Mouse (Mus musculus) C2C12 (cell line): ENCODE results near the gene Crkl. TPM values are rescaled to one million over a fixed set of nuclear protein-coding genes. Genes with fewer than 3 reads are reported as not detected.

Source experiments
- H3K27me3 ChIP-seq: one replicate; pipeline ENCODE4 v1.6.1; 2011; ENCODE audit not compliant: control insufficient read depth, insufficient read depth, insufficient read length
- H3K36me3 ChIP-seq: one replicate; pipeline ENCODE4 v1.6.1; 2011; ENCODE audit not compliant: control insufficient read depth, insufficient read depth
- H3K4me3 ChIP-seq: one replicate; pipeline ENCODE4 v1.5.1; 2011; ENCODE audit warnings: mild to moderate bottlenecking, control low read depth; ENCODE audit not compliant: poor library complexity, insufficient read depth, severe bottlenecking
- H3K79me2 ChIP-seq: one replicate; pipeline ENCODE4 v1.6.1; 2011; ENCODE audit not compliant: control insufficient read depth, insufficient read depth
- H3K79me3 ChIP-seq: one replicate; pipeline ENCODE4 v1.6.1; 2011; ENCODE audit warnings: low read depth, control low read depth
- H3ac ChIP-seq: one replicate; pipeline ENCODE3; 2011; ENCODE audit warnings: low read depth; ENCODE audit not compliant: control insufficient read depth, insufficient read length
- CEBPB ChIP-seq: IDR thresholded peaks from one replicate; pipeline ENCODE4 v1.6.1; 2011; ENCODE audit warnings: low read depth, mild to moderate bottlenecking, control low read depth, moderate library complexity
- CTCF ChIP-seq: IDR thresholded peaks from one replicate; pipeline ENCODE4 v1.5.1; 2011; ENCODE audit not compliant: control insufficient read depth, insufficient read depth, insufficient read length
- FOSL1 ChIP-seq: IDR thresholded peaks from one replicate; pipeline ENCODE4 v1.8.0; 2011; ENCODE audit warnings: mild to moderate bottlenecking, low read length; ENCODE audit not compliant: poor library complexity, insufficient read depth, severe bottlenecking
- MAX ChIP-seq: IDR thresholded peaks from one replicate; pipeline ENCODE4 v1.6.1; 2011; ENCODE audit warnings: mild to moderate bottlenecking, control low read depth
- MYOD1 ChIP-seq: IDR thresholded peaks from one replicate; pipeline ENCODE4 v1.6.1; 2011; ENCODE audit warnings: low read depth; ENCODE audit not compliant: control insufficient read depth, insufficient read length
- MYOG ChIP-seq: IDR thresholded peaks from one replicate; pipeline ENCODE4 v1.6.1; 2011; ENCODE audit not compliant: control insufficient read depth, insufficient read length; ENCODE audit errors: extremely low read depth
- USF1 ChIP-seq: IDR thresholded peaks from one replicate; pipeline ENCODE4 v1.6.1; 2011; ENCODE audit warnings: low read depth, mild to moderate bottlenecking, control low read depth, moderate library complexity
- polyA plus RNA-seq: library from polyadenylated mRNA; unstranded; fragments of >200 nt; fragmentation: generic; extraction: Trizol; gene quantifications from one replicate; pipeline ENCODE4 v1.2.1, GENCODE M21; 2012; ENCODE audit warnings: missing spikeins

The Crkl gene
- polyA plus RNA-seq, 1 experiment: 15.2 TPM

DNA sequence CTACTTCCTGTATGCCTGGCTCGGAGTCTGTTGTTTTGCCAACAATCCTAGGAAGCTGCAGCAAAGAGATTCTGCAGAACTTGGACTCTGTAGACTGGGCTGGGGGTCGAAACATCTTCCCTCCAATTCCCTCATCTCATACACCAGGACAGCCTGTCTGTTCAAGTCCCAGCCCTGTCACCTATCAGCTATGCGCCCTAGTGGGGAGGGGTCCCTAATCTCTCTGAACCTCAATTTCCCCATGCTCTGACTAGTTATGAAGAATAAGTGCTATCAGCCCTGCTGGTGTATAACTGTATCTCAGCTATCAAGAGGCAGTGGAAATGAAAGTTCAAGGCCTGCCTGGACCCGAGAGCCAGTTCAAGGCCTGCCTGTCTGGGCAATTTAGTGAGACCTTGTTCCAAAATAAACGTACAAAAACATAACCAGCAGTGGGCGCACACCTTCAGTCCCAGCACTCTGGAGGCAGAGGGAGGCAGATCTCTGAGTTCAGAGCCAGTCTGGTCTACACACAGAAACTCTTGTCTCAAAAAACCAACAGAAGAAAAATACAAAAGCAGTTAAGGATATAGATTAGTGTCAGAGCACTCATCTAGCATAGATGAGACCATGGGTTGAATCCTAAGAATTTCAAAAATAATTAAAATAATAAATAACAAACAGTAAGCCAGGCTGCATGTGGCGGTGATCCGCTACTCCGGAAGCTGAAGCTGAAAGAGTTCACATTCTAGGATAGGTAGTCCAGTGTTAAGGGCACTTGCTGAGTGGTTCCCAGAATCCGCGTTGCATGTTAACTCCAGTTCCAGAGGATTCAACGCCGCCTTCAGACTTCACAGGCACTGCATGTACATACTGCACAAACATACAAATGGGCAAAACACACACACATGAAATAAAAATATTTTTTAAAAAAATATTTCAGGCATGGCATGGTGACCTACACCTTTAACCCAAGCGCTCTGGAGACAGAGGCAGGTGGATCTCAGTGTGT is 37.0 kb downstream of the Crkl start:
- H3K27me3 ChIP-seq: no peaks in the 10 kb centered on the region
- H3ac ChIP-seq: no peak overlapping the region
- H3K4me3 ChIP-seq: no peak overlapping the region
- TF ChIP-seq MAX (no peak), USF1 (no peak), CEBPB (no peak), CTCF (no peak), MYOG (no peak), MYOD1 (no peak), FOSL1 (no peak)
- peaks cover 5% of the 10 kb centered on the region for H3K79me3 ChIP-seq
- no peaks in the 10 kb centered on the region for H3K79me2 ChIP-seq
- peaks cover 37% of the 10 kb centered on the region for H3K36me3 ChIP-seq

DNA sequence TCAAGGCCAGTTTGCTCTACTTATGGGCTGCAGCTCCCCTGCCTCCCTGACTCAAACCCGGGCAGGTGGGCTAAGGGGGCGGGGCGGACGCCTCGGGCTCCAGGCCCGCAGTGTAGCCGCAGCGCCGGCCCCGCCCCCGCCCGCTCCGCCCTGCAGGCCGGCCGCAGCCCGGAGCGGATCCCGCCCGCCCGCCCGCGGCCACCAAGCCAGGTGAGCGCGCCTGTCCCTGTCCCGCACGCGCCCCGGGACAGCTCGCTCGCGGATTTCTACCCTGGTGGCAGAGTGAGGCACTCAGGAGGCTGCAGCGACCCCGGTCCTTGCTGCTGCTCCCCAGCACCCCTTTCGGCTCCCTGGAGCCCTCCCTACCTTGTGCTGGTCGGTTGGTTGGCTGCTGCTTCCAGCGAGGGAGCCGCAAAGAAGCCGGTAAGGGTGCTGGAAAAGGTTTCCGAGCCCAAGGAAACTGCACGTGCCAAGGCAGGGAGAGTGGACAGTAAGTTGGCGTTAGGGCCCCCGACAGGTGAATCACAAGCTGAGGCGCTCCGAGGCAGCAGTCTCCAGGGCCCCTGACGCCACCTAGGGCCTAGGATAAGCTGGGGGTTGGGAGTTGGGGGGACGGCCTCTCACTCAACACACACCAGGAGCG is 37.8 kb downstream of the Crkl start, which contains the start of gene Aifm3:
Gene Aifm3 (plus strand): TSS at position 143 of the 643 bp plus-strand sequence.
- Histone ChIP-seq H3K79me2 (no peaks in the 10 kb centered on the region), H3K36me3 (peaks cover 30% of the 10 kb centered on the region), H3K4me3 (no peak within 1 kb of the TSS), H3K27me3 (no peaks in the 10 kb centered on the region), H3ac (no peak within 1 kb of the TSS), H3K79me3 (peaks cover 3% of the 10 kb centered on the region)
- TF ChIP-seq MYOG (no peak), CEBPB (no peak), MYOD1 (no peak), CTCF (no peak), USF1 (no peak), MAX (no peak), FOSL1 (no peak)

DNA sequence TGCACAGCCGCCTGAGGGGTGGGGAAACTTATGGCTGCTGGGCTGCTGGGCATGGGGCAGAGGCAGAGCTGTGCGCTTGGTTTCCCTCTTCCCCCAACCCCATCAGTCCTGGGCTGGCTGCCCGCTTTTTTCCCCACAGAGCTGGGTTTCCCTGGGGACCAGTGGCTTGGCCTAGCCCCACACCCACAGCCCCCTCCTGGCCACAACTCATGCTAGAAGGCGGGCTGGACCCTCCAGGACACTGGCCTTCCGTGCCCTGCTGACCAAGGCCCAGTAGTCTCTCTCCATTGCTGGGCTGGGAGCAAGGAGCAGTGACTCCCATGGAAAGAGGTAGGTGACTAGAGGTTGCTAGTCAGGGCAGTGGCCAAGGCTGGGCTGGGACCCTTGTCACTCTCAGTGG is 39.4 kb downstream of the Crkl start:
- Histone ChIP-seq H3K27me3 (no peaks in the 10 kb centered on the region), H3K79me2 (no peaks in the 10 kb centered on the region), H3K79me3 (peaks cover 1% of the 10 kb centered on the region), H3K36me3 (peaks cover 14% of the 10 kb centered on the region), H3ac (no peak overlapping the region), H3K4me3 (no peak overlapping the region)
- TF ChIP-seq CTCF (no peak), FOSL1 (no peak), USF1 (no peak), MAX (no peak), CEBPB (no peak)

DNA sequence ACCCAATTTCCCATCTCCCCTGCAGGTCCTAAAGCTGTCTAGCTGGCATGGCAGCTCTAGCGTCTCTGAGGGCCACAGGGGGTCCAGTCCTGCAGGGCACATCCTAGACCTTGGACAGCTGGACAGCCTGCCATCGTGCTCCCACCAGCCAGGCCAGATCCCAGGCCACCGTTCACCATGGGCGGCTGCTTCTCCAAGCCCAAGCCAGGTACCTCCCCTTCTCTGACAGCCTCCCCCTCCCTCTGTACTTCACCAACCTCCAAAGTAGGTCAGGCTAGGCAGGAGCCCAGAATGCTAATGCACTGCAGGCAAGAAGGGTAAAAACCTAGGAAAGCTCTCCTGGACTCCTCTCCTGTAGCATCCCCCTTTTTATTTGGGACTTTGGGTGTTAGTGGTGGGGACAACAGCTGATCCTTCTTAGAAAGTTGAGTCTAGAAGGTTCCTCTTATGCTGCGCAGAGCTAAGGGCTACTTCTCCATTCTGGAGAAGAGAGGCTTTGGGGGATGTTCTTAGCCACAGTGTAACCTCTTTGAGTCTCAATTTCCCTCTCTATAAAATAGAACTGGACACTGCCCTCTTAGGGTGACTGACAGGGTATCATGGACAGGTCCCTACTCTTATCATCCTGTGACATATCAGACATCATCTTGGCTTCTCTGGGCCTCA is 40.2 kb downstream of the Crkl start:
- no peaks in the 10 kb centered on the region for H3K27me3 ChIP-seq
- no peak overlapping the region for H3K4me3 ChIP-seq
- TF ChIP-seq MAX (no peak), MYOD1 (no peak), CEBPB (no peak), USF1 (no peak), MYOG (no peak), CTCF (no peak), FOSL1 (no peak)
- no peak overlapping the region for H3ac ChIP-seq
- peaks cover 7% of the 10 kb centered on the region for H3K36me3 ChIP-seq
- H3K79me3 ChIP-seq: no peaks in the 10 kb centered on the region
- H3K79me2 ChIP-seq: no peaks in the 10 kb centered on the region

DNA sequence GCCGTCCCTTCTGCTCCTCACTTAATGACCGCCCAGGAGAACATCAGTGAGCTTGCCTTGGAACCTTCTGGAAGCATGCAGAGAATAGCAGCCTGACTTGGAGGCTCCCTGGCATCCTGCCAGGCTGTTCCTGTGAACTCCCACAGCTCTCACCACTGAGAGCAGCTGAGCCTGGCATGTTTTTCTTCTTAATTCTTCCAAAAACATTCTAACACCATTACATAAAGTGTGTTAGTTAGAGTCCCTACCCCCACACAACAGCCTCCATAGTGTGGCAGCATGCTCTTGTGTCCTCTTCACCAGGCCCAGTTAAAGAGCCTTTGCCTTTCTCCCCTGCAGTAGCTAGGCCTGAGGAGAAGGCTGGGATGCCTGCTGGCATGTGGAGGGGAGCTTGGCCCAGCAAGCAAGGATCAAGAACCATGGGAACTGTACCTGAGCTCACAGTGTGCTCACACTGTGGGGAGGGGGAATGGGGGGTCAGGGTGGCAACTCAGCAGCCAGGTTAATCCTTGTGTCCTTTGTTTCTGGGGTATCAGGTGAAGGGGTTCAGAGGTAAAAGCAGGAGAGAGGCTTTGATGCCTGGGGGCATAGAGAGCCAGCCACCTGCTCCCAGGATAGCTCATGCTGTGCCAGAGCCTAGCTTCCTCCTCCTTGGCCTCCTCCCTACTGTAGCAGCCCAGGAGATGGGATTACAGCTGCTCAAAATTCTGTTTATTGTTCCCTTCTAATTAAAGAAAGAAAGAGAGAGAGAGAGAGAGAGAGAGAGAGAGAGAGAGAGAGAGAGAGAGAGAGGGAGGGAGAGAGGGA is 44.9 kb downstream of the Crkl start:
- Histone ChIP-seq H3K27me3 (peaks cover 15% of the 10 kb centered on the region), H3K4me3 (no peak overlapping the region), H3ac (no peak overlapping the region), H3K79me3 (no peaks in the 10 kb centered on the region), H3K79me2 (no peaks in the 10 kb centered on the region), H3K36me3 (no peaks in the 10 kb centered on the region)
- no peak for TF ChIP-seq CEBPB
- TF ChIP-seq CTCF: no peak
- TF ChIP-seq MYOD1: no peak
- TF ChIP-seq MAX: no peak
- no peak for TF ChIP-seq USF1
- TF ChIP-seq FOSL1: no peak
- no peak for TF ChIP-seq MYOG
